Mouse (Mus musculus): ENCODE measurements around the gene Serpine3. TPM values are rescaled to one million over a fixed set of nuclear protein-coding genes. Genes with fewer than 3 reads are reported as not detected.

Gene Serpine3
- polyA plus RNA-seq, 1 experiment = not detected

Other genes starting within 250 kb of the Serpine3 start
- not detected in 2 replicates for gene Gucy1b2, start 207.4 kb upstream of the Serpine3 start, polyA plus RNA-seq (2012; rRNA removed)
- 13.8 and 18.9 TPM in 2 replicates for gene Fam124a, start 107.9 kb upstream of the Serpine3 start, polyA plus RNA-seq (2012; rRNA removed)
- not detected in 2 replicates for gene Gm4131, start 96.7 kb upstream of the Serpine3 start, polyA plus RNA-seq (2012; rRNA removed)
- gene Ints6, start 97.5 kb downstream of the Serpine3 start, polyA plus RNA-seq (2012; rRNA removed) = 10.5 and 12.3 TPM in 2 replicates
- gene Wdfy2, start 174.0 kb downstream of the Serpine3 start, polyA plus RNA-seq (2012; rRNA removed) = 7.5 and 9.8 TPM in 2 replicates